Mouse (Mus musculus): ENCODE measurements around the gene Eefsec. TPM values are rescaled to one million over a fixed set of nuclear protein-coding genes. Genes with fewer than 3 reads are reported as not detected.

Eefsec gene
- polyA plus RNA-seq, 1 experiment: 33.4 TPM

- TF ChIP-seq GATA1 (IDR thresholded peaks at IDR 0.05; ENCODE audit: low read length): no peak
Observed at GRCm38 (mm10) chr6:88321253-88321652, 125.1 kb downstream of the Eefsec start.

DNA sequence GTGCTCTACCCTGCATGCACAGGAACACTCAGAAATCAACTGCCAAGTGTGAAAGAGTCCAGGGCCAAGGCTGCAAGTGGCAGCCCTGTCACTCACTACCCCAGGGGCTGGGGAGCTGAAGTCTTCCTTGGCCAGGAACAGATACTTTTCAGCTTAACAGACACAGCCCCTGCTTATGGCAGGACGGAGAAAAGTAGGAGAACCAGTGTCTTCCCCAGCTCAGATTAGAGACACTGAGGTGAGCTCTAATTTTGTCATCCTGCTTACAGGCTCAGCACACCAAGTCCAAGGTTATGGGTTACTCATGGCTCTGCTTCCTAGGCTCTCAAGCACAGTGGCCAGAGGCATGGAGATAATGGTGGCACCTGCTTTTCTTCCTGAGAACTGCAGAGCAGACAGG, 126.6 kb downstream of the Eefsec start:
- no peak for TF ChIP-seq GATA1 (IDR thresholded peaks at IDR 0.05; ENCODE audit: low read length)

- no peak for TF ChIP-seq GATA1 (IDR thresholded peaks at IDR 0.05; ENCODE audit: low read length)
Observed at GRCm38 (mm10) chr6:88315295-88315694, 131.0 kb downstream of the Eefsec start.

DNA sequence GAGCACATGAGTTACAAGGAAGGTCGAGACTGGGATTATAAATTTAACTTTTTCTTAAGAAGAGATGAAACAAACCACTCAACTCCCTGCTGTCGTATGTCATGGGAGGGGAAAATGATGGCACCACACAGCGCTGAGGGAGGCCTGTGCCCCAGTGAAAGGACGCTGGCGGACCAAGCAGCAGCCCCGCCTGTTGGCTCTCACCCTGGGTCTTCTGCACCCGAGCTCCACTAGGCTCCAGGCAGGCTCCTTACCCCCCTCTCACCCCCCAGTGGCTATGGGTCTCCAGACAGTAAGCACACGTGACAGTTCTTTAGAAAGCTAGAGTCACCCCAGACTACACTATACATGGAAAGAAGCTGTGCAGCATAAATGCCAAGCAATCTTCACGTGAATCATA, 132.4 kb downstream of the Eefsec start:
- TF ChIP-seq GATA1 (IDR thresholded peaks at IDR 0.05; ENCODE audit: low read length): no peak

DNA sequence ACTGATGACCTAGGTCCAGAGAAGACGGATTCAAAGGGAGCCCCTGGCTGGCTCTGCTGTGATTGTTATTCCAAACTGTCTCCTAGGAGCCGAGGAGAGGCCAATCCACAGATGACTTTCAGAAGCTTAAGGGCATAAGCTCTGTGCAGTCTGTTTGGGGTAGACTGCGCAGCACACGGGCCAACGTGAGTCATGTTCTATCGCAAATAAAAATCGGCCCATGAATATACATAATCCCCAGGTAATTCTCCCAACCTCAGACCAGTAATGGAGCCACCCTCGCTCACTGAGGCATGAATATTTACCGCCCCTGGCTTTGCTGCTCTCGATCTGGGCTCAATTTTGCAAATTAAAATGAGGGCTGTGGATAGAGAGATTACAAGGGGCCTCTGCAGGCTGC, 134.7 kb downstream of the Eefsec start:
- no peak for TF ChIP-seq GATA1 (IDR thresholded peaks at IDR 0.05; ENCODE audit: low read length)

DNA sequence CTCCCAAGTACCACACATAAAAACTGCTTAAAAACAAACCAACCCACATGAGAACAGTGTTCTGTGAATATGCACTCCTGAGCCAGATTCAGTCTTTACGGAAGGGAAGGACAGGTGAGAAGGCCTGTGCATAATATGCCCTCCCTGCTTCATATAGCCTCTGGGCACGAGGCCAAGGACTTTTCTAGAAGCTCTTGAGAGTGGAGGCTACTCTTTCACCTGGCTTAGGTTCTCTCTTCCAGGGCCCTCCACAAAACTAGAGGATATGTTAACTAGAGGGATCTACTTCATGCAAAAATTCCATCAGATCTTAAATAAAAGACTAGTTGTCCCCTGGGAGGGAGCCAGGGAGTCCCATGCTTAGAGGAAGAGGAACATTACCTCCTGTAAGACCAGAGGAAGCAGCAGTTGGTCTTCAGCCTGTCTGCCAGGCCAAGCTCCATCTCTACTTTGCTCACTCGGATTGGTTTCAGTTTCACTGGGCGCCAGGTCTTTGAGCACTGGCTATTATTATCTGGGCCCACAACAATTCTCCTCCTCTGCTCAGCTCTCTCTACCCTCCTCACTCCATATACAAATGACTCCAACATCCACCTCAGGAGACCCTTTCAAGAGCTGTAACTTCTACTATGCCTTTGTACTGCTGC, 140.1 kb downstream of the Eefsec start:
- no peak for TF ChIP-seq GATA1 (IDR thresholded peaks at IDR 0.05; ENCODE audit: low read length)

DNA sequence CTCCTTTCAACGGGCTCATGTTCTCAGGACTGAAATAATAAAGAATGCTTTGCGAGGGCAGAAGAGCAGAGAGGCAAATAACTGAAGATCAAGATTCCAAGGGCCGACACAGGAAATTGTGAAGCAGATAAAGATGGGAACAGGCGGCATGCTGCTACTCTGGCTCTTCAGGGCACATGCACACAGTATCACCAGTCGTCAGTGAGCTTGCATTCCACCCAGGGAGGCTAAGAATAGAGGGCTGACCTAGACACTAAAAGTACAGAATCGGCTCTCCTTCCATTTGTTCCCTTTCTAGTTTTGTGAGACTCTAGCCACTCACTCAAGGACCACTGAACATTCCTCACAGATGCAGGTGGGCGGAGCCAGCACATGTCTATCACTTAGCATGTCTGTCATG, 145.1 kb downstream of the Eefsec start:
- no peak for TF ChIP-seq GATA1 (IDR thresholded peaks at IDR 0.05; ENCODE audit: low read length)

DNA sequence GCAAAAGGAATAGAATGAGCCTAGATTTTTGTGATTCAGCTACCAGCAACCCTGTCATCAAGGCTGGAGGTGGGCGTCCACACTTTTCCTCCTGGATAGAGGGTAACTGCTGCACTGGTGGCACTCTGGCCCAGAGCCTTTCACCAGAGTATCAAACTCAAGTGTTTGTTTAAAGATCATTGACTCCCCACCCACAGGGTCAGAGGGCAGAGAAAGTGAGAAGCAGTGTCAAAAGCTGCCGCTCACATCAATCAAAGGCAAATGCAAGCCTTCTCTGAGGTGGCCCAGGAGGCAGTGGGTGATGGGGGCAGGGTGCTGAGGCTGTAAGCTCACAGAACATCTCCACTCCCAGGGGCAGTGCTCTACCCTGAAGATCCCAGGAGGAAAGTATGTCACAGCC, 146.8 kb downstream of the Eefsec start:
- no peak for TF ChIP-seq GATA1 (IDR thresholded peaks at IDR 0.05; ENCODE audit: low read length)

DNA sequence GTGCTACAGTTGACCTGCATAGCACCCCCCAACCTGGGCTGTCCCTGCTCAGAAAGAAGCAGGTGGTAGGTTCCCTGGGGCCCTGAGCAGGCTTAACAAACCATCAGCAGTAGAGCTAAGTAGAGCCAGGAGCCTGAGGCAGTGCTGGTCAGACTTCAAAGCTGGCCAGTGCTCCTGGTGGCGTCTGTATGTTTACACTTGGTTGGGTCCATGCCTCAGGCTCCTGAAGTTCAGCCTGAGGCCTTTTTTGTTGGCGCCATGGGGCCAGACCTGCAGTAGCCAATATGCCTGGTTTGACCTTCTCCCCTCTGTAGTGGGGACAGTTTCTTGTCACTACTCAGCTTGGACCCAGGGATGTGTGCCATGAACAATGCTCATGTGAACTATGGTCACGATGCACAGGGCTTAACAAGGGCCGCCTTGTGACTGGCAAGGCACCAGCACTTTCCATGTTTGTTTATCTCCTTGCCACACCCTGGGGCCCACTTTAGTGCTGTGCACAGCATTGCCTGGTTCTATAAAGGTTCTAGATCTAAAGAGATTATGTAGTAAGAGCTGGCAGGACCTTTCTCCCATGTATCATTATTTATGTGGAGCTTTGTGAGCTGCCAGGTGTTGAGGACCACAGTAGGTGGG, 153.9 kb downstream of the Eefsec start:
- no peak for TF ChIP-seq GATA1 (IDR thresholded peaks at IDR 0.05; ENCODE audit: low read length)

- TF ChIP-seq GATA1 (IDR thresholded peaks at IDR 0.05; ENCODE audit: low read length): no peak
Observed at GRCm38 (mm10) chr6:88290129-88290766, 156.1 kb downstream of the Eefsec start.

DNA sequence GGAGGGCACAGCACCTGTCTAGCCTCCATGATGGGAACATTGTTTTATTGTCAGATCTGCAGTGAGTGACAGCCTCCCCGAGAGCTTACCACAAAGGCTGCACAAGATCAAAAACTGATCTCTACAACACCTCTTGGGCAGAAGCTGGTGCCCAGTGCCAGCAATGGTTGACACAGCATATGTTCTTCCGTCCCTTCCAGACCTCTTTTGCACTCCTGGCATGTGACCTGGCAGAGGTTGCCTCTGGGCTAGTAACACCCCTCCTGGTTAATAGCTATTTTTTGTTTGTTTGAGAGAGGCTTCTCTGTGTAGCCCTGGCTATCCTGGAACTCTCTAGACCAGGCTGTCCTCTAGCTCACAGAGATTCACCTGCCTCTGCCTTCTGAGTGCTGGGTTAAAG, 168.2 kb downstream of the Eefsec start:
- TF ChIP-seq GATA1 (IDR thresholded peaks at IDR 0.05; ENCODE audit: low read length): no peak

DNA sequence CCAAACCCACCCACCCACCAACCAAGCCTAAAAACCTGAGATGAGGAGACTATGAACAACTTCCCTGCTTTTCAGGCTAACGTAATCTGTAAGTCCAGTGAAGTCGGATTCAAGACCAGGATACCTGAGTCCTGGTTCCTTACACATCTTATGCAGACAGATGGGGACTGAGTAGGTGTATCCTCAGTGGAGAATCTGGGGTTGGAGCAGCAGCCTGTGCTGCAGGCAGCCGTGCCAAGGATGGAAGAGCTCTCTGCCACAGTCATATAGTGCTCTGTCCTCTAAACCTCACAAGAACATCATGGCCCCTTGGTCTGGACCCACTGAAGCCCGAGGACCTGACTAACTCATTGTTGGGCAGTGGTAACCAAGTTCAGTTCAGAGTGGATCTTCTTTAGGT, 169.1 kb downstream of the Eefsec start:
- TF ChIP-seq GATA1 (IDR thresholded peaks at IDR 0.05; ENCODE audit: low read length): no peak

DNA sequence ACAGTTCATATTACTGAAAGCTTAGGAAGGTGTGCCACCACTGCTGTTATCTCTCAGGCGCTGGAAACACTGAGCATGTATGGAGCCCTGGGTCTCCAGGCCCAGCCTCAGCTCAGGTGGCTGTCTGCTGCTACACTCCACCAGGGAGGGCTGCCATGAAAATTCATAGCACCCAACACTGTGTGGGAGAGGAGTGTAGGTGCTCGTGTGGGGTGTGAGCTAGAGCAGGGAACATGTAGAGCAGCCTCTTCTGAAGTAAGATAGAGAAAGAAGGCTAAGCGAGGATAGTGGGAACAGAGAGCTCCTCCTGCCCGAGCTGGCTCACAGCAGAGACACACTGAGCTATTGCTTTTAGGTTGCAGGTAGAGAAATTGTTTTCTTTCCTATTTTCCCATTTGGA, 170.1 kb downstream of the Eefsec start:
- TF ChIP-seq GATA1 (IDR thresholded peaks at IDR 0.05; ENCODE audit: low read length): no peak

DNA sequence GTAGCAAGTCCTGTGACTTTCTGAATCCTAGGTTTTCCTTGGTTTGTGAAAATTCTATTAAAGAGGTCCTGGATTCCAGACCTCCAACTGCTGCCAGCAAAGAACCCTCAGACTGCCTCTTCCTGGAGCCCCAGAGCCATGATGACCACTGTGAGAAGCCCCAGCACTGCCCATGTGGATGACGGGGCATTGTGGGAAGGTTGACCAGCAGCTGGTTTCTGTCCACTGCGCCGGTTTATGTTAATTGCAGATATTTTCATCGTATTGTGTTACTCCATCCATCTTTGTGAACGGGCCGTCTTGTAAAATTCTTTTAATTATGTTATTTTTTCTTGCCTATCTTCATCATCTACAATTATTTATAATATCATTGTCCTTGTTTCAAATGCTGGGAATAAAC, 171.7 kb downstream of the Eefsec start:
- no peak for TF ChIP-seq GATA1 (IDR thresholded peaks at IDR 0.05; ENCODE audit: low read length)

DNA sequence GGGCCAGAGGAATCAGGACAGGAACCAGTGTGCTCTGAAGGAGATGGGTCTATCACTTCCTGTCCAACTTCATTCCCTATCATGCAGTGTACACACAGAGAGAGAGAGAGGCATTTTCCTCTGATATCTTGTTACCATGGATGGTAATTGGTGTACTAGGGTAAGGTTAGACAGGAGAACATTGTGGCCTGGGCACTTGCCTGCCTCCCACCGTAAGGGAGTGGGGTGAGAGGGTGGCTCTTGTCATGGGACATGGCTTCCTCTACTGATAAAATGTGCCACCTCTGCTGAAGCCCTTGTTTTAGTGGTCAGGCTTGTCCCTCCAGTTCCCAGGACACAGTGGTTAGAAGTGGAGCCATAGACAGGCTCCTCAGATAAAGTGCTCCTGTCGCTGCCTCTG, 178.4 kb downstream of the Eefsec start:
- no peak for TF ChIP-seq GATA1 (IDR thresholded peaks at IDR 0.05; ENCODE audit: low read length)

- TF ChIP-seq GATA1 (IDR thresholded peaks at IDR 0.05; ENCODE audit: low read length): no peak
Observed at GRCm38 (mm10) chr6:88267068-88267467, 179.3 kb downstream of the Eefsec start.

DNA sequence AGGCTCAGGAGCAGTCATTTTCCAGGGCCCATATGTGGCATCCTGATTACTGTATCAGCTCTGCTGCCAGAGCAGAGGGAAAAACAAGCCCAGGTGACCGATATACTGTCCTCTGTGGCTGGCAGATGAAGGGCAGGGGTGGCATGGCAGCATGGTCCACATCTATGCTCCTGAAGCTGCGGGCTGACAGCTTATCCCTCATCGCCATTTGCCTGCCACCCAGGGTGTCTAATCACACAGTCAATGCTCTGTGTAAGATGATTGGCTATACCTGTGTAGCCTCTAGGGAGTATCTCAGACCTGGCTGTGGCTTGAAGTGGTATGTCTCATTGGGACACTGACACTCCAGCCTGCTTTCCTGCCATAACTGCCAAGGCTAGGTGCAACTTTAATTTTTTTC, 180.3 kb downstream of the Eefsec start:
- no peak for TF ChIP-seq GATA1 (IDR thresholded peaks at IDR 0.05; ENCODE audit: low read length)

Measured in G1E-ER4 (cell line).